Mouse (Mus musculus) megakaryocyte, embryonic 14.5 days (primary cell): ENCODE data around the gene Rere. TPM values are rescaled to one million over a fixed set of nuclear protein-coding genes. Genes with fewer than 3 reads are reported as not detected.
"Not testable (repeated sequence)": the region's sequence is repeated elsewhere in the genome, so short reads cannot be mapped to it uniquely, and the experiment has no call there.

Experiments
- H3K27me3 ChIP-seq: replicated peaks from 2 replicates; pipeline ENCODE3; 2012; ENCODE audit warnings: inconsistent platforms
- H3K36me3 ChIP-seq: replicated peaks from 2 replicates; pipeline ENCODE3; 2012; ENCODE audit warnings: low read length, inconsistent platforms, mixed read lengths
- H3K4me1 ChIP-seq: 2 replicates; pipeline ENCODE4 v1.6.1; 2012; ENCODE audit warnings: inconsistent platforms
- H3K4me3 ChIP-seq: replicated peaks from 2 replicates; pipeline ENCODE3; 2012; ENCODE audit warnings: moderate library complexity, mild to moderate bottlenecking, inconsistent platforms
- H3K9me3 ChIP-seq: 2 replicates; pipeline ENCODE4 v1.6.1; 2012; ENCODE audit warnings: inconsistent platforms
- FLI1 ChIP-seq: IDR thresholded peaks from 2 replicates; pipeline ENCODE4 v1.6.1; 2012; ENCODE audit warnings: low read length, inconsistent platforms, mixed read lengths
- GATA1 ChIP-seq: IDR thresholded peaks from 3 replicates; pipeline ENCODE4 v1.6.1; 2012; ENCODE audit warnings: mixed read lengths, low read length, inconsistent platforms, borderline replicate concordance
- polyA plus RNA-seq: library from polyadenylated mRNA; stranded (reverse); fragments of >175 nt; gene quantifications from 2 replicates; pipeline ENCODE4 v1.2.3, GENCODE M21; 2012; ENCODE audit warnings: low replicate concordance; ENCODE audit not compliant: insufficient read depth

Gene Rere
- polyA plus RNA-seq, 1 experiment: 39.0 TPM

DNA sequence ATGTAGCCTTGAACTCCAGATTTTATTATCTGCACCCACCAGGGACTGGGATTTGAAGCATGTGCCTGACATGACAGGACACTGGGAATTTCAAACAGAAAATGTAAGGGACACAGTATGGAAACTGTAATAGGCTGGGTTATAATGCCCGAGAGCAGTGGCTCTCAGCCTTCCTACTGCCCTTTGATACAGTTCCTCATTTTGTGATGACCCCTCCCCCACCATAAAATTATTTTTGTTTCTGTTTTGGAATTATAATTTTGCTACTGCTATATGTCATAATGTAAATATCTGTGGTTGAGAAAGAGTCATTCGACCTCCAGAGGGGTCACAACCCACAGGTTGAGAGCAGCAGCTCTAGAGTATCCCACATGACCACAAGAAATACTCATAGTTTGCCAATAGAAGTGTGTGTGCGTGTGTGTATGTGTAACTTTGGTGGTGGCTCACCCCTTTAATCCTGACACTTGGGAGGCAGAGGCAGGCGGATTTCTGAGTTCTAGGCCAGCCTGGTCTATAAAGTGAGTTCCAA, 312.9 kb downstream of the Rere start:
- peaks cover 80% of the 10 kb centered on the region for H3K4me1 ChIP-seq
- peaks cover 15% of the 10 kb centered on the region for H3K36me3 ChIP-seq
- no peaks in the 10 kb centered on the region for H3K27me3 ChIP-seq

DNA sequence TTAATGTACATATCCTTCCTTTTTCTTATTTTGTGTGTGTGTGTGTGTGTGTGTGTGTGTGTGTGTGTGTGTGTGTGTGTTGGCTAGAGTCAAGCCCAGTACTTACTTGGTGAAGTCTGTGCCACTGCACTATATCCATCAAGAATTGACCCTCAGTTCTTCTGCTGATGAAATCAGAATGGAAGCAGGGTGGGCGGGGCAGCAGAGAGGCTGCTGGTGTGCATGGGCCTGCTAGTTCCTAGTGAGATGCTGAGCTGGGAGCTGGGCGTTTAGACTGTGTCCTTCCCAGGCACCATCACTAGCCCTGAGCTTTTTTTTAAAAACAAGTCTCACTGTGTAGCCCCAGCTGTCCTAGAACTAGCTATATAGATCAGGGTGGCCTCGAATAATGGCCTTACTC, 313.6 kb downstream of the Rere start:
- Histone ChIP-seq H3K27me3 (no peaks in the 10 kb centered on the region), H3K4me1 (peaks cover 78% of the 10 kb centered on the region), H3K4me3 (no peak overlapping the region), H3K36me3 (peaks cover 22% of the 10 kb centered on the region), H3K9me3 (no peaks in the 10 kb centered on the region)
- no peak for TF ChIP-seq FLI1
- TF ChIP-seq GATA1: no peak

More for the DNA sequence above, 312.9 kb downstream of the Rere start:
- Histone ChIP-seq H3K4me3 (no peak overlapping the region), H3K9me3 (no peaks in the 10 kb centered on the region)
- no peak for TF ChIP-seq FLI1
- no peak for TF ChIP-seq GATA1

DNA sequence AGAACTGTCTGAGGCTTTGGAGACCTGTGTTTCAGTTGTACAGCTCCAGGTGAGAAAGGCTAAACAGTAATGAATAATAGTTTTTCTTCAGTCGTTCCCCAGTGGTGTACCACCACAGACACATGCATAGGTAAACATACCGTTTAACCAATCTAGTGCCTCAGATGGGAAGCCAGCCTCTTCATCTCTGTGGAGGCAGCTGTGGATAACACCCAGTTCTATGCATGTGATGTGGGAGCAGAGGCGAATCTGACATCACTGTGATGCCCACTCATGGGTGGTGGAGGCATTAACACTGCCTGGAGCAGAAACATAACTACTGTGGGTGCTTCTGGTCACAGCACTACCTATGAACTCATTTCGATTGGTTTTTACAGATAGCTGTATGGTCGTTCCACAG, 314.5 kb downstream of the Rere start:
- H3K36me3 ChIP-seq: peaks cover 23% of the 10 kb centered on the region
- no peak overlapping the region for H3K4me3 ChIP-seq
- H3K4me1 ChIP-seq: peaks cover 69% of the 10 kb centered on the region
- no peaks in the 10 kb centered on the region for H3K9me3 ChIP-seq
- no peaks in the 10 kb centered on the region for H3K27me3 ChIP-seq
- no peak for TF ChIP-seq GATA1

DNA sequence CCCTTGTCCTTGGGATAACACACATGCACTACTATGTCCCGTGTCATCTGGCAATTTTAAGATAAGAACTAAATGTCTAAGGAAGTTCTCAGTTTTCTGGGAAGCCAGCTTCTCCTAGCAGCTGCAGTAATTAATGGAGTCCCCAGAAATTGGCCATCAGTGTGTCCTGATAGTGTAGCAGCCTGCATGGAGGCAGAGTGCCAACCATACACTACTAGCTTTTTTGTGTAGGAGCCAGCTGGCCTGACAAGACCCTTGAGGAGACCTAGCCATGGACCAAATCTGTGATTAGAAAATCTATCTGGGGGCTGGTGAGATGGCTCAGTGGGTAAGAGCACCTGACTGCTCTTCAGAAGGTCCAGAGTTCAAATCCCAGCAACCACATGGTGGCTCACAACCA, 317.2 kb downstream of the Rere start:
- Histone ChIP-seq H3K27me3 (no peaks in the 10 kb centered on the region), H3K9me3 (no peaks in the 10 kb centered on the region), H3K4me1 (peaks cover 42% of the 10 kb centered on the region), H3K4me3 (no peak overlapping the region), H3K36me3 (peaks cover 26% of the 10 kb centered on the region)
- TF ChIP-seq FLI1 (no peak), GATA1 (no peak)

- Histone ChIP-seq H3K9me3 (no peaks in the 10 kb centered on the region), H3K4me3 (no peak overlapping the region), H3K36me3 (peaks cover 26% of the 10 kb centered on the region), H3K27me3 (no peaks in the 10 kb centered on the region), H3K4me1 (peaks cover 36% of the 10 kb centered on the region)
- no peak for TF ChIP-seq GATA1
- no peak for TF ChIP-seq FLI1
Observed at GRCm38 (mm10) chr4:150599119-150599992, 317.9 kb downstream of the Rere start.

DNA sequence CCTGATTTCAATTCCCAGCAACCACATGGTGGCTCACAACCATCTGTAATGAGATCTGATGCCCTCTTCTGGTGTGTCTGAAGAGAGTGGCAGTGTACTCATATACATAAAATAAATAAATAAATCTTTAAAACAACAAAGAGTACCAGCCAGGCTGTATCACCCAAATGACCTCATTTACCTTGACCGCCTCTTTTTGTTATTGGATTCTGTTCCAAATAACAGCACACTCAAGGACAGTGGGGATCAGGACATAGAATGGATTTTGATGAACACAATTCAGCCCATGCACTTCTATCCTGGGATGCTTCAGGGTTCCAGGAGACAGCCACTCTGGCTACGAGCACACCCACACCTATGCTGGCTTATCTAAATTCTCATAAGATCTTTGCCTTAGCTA, 319.1 kb downstream of the Rere start:
- not testable (repeated sequence) for H3K9me3 ChIP-seq, H3K27me3 ChIP-seq, H3K4me3 ChIP-seq
- Histone ChIP-seq H3K4me1 (peaks cover 36% of the 10 kb centered on the region), H3K36me3 (peaks cover 29% of the 10 kb centered on the region)

- no peak for TF ChIP-seq FLI1
- no peak for TF ChIP-seq GATA1
- H3K27me3 ChIP-seq: no peaks in the 10 kb centered on the region
- H3K36me3 ChIP-seq: peaks cover 25% of the 10 kb centered on the region
Observed at GRCm38 (mm10) chr4:150601489-150601888, 320.0 kb downstream of the Rere start.

GRCm38 (mm10) chr4:150603366-150604061, 322.1 kb downstream of the Rere start:
- H3K4me3 ChIP-seq: no peak overlapping the region
- H3K27me3 ChIP-seq: no peaks in the 10 kb centered on the region
- no peaks in the 10 kb centered on the region for H3K9me3 ChIP-seq
- peaks cover 20% of the 10 kb centered on the region for H3K4me1 ChIP-seq
- H3K36me3 ChIP-seq: peaks cover 25% of the 10 kb centered on the region
- TF ChIP-seq FLI1: no peak
- TF ChIP-seq GATA1: no peak

More at GRCm38 (mm10) chr4:150601489-150601888, 320.0 kb downstream of the Rere start:
- Histone ChIP-seq H3K4me3 (no peak overlapping the region), H3K9me3 (no peaks in the 10 kb centered on the region), H3K4me1 (peaks cover 33% of the 10 kb centered on the region)

DNA sequence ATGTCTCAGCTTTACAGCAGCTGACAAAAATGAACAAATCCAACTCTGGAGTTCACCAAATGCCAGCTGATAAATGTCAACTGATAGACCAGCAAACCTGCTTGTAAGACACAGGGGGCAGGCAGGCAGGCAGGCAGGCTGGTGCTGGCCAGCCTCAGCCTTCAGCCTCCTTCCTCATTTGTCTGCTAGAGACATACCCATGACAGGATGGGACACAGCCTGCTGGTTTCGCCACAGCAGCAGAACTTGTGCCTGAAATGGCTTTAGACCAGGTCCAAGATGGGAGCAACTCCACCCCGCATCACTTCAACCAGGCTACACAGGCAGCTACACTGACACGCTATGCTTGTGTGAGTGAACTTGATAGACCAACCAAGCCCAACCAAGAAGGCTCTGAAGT, 324.4 kb downstream of the Rere start:
- Histone ChIP-seq H3K9me3 (no peaks in the 10 kb centered on the region), H3K36me3 (peaks cover 34% of the 10 kb centered on the region), H3K4me1 (peaks cover 24% of the 10 kb centered on the region), H3K27me3 (no peaks in the 10 kb centered on the region), H3K4me3 (no peak overlapping the region)
- no peak for TF ChIP-seq GATA1
- TF ChIP-seq FLI1: no peak

- Histone ChIP-seq H3K27me3 (no peaks in the 10 kb centered on the region), H3K4me3 (no peak overlapping the region), H3K9me3 (no peaks in the 10 kb centered on the region), H3K36me3 (peaks cover 41% of the 10 kb centered on the region), H3K4me1 (peaks cover 26% of the 10 kb centered on the region)
- TF ChIP-seq GATA1 (no peak), FLI1 (no peak)
Observed at GRCm38 (mm10) chr4:150606449-150607161, 325.2 kb downstream of the Rere start.
